Mouse (Mus musculus) CD4-positive helper T cell, adult 2 months (primary cell): ENCODE measurements around the gene Plekhb1.

Experiments used
- DNase-seq: peaks from one replicate; pipeline ENCODE4 v3.0.0-alpha.2; 2012; ENCODE audit warnings: low read depth, missing footprints, low spot score

The Plekhb1 gene

GRCm38 (mm10) chr7:100662231-100662630, at the start of gene Plekhb1:
TSS of gene Plekhb1 (minus strand) at chr7:100662414.
- DNase-seq = no peak

DNA sequence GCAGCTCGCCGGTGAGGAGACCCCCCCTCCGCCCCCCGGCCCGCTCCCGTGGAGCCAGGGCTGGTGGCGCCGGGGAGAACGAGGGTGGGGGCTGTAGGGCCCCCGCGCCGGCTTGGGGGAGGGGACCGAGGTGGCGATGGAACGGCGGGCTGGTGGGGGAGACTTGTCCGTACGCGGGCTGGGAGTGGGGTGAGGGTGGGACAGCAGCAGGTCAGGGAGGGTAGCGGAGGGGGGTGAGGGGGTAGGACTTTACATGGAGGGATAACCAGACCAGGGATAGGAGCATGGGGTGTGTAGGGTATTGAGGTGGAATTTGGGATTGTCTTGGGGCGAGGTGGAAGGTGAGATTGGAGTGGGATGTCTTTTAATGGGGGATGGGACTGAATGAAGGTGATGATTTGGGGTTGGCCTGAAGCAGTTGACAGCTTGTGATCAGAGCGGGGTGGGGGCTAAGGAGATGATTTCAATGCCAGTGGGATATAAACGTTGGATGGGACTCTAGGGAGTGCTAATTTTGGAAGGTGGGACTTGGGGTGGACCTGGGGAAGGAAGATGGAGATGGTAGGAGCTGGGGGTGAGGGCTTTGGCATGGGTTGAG, 44.8 kb upstream of the Plekhb1 start:
- DNase-seq = no peak

GRCm38 (mm10) chr7:100706143-100706841, 44.1 kb upstream of the Plekhb1 start, which contains the start of gene Fam168a:
TSS of gene Fam168a (plus strand) at chr7:100706635.
- DNase-seq = peak; percentile 93

- DNase-seq = peak; percentile 81
These were observed 37.9 kb upstream of the Plekhb1 start for GRCm38 (mm10) chr7:100699771-100700770.

- peak; percentile 64 for DNase-seq
These were observed 31.0 kb upstream of the Plekhb1 start for GRCm38 (mm10) chr7:100693199-100693598.

GRCm38 (mm10) chr7:100688471-100688870, 26.3 kb upstream of the Plekhb1 start:
- no peak for DNase-seq

DNA sequence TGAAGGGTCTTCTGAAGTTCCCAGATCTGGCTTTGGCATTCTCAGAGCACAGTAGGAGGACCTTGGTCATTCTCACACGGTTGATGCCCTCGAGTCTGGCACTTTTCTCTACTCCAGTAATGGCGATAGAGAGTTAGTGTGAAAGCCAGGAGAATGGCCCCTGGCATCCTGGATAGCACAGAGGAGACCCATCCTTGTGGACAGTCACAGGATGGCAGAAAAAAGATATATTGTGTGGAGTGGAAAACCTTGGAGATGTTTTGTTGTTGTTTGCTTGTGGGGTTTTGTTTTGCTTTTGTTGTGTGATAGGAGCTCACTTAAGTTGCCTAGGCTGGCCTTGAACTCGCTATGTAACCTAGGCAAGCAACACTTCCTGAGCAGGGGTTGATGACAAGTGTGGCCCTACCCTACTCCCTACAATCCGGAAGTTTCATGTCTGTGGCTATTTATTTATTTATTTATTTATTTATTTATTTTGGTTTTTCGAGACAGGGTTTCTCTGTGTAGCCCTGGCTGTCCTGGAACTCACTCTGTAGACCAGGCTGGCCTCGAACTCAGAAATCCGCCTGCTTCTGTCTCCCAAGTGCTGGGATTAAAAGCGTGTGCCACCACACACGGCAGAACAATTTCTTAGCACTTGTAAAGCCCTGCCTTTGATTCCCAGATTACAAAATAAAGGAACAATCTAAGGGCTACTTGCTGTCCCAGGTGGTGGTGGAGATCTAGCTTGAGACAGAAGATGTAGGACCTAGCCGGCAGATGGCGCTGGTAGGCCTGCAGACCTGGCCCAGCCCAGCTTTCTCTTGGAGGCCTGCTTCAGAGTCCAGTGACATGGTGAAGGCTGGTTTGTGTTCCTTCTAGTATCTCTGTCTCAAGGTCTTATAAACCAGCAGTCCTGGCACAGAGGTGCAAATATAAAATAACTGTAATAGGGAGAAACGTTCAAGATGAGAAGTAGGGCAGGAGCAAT, 23.1 kb upstream of the Plekhb1 start:
- peak; percentile 70 for DNase-seq

DNA sequence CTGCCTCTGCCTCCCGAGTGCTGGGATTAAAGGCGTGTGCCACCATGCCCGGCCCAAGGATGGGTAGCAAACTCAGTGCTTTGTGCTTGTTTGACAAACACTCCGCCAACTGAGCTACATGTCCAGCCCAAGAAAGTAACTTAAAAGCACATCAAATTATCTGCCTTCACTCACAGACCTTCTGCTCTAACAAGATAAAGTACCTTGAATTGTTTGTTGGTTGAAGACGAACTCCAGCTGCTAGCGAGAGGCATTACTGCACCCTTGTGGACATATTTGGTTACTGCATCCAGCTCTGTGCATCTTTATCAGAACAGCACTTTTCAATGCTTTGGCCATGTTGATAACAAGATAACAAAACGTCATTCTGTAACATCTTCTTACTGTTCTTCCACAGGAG, 22.3 kb upstream of the Plekhb1 start:
- peak; percentile 62 for DNase-seq

DNA sequence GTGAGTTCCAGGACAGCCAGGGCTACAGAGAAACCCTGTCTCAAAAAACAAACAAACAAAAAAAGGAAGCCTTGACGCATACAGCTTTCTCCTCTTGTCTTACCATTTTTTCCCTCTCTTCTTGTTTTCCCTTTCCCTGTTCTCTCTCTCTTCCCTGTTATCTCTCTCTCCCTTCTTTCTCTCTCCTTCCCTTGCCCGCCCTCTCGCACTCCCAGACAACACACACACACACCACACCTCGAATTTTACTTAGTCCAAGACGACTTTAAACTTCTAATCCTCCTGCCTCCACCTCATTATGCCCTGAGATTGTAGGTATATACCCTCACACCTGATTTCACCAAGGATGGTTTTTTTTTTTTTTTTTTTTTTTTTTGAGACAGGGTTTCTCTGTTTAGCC, 21.9 kb upstream of the Plekhb1 start:
- DNase-seq = no peak

GRCm38 (mm10) chr7:100683241-100683640, 21.0 kb upstream of the Plekhb1 start:
- DNase-seq = no peak

- DNase-seq = no peak
These were observed 18.9 kb upstream of the Plekhb1 start for GRCm38 (mm10) chr7:100681132-100681531.

DNA sequence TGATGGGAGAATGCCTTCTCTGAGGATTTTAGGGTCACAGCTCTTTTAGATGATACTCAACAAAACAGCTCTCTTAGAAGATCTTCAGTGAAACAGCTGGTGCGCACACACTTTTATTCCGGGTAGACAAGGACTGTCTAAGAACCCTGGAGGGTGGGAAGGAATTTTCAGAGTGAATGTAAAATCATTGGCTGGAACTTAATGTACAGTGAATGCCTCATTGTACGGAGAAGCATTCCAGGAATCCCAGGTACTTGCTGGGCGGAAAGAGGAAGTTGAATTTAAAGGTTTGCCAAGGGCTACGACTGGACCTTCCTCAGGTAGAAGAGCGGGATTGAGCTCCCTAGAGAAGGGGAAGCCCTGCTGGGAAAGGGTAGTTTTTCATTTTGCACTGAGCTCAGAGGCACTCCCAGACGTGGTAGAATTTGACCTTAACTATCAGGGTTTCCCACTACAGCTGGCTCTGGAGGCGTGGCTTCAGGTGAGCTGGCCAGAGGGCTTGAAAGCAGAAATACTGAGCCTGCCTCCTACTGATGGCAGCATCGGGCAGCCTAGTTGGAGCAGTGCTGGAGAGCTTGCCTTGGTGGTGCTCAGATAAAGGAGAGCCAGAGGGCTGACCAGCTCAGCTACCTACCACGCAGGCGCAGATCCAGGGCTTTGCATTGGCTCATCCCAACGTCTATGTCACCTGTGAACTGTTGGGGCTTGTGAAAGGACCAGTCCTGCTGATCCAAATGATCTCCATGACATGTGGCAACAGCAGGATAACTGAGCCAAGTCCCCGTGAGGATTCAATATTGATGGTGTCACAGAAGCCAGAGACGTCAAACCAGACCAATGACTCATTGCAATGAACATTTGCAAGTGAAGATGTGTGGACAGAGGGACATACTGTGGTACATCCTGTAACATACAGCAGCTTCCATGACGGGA, 17.0 kb upstream of the Plekhb1 start:
- DNase-seq = no peak

DNA sequence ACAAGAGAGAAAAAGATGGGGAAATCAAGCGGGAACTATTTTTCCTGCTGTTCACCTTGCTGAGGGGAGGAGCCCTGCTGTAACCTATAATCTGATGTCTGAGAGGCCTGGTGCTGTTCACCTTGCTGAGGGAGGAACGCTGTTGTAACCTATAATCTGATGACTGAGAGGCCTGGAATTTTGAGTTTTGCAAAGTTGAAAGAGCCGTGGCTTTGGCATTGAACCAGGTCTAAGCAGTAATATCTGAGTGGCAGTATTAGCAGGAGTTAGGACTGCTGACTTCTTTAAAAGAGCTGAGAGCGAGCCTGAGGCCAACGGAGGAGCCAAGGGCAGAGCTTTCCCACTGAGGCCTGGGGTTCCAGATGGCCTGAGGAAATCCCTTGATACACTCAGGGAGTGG, 15.8 kb upstream of the Plekhb1 start:
- DNase-seq = no peak

- no peak for DNase-seq
These were observed 12.7 kb upstream of the Plekhb1 start for GRCm38 (mm10) chr7:100674941-100675340.

DNA sequence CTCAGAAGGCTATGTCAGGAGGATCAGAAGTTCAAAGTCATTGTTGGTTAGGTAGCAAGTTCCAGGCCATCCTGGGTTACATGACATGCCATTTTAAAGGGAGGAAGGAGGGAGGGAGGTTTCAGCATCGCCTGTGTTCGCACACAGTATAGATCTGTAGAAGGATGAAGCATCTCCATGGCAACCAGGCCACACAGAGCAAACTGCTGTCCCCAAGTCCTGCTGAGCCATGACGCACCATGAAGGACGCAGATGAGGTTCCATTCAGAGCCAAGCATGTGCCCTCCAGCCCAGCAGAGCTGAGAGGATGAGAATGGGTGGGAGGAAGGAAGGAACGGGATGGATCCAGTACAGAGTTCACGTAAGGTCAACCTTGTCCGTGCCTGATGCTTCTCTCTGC, 11.2 kb upstream of the Plekhb1 start:
- no peak for DNase-seq

GRCm38 (mm10) chr7:100670646-100671045, 8.4 kb upstream of the Plekhb1 start:
- DNase-seq = no peak

DNA sequence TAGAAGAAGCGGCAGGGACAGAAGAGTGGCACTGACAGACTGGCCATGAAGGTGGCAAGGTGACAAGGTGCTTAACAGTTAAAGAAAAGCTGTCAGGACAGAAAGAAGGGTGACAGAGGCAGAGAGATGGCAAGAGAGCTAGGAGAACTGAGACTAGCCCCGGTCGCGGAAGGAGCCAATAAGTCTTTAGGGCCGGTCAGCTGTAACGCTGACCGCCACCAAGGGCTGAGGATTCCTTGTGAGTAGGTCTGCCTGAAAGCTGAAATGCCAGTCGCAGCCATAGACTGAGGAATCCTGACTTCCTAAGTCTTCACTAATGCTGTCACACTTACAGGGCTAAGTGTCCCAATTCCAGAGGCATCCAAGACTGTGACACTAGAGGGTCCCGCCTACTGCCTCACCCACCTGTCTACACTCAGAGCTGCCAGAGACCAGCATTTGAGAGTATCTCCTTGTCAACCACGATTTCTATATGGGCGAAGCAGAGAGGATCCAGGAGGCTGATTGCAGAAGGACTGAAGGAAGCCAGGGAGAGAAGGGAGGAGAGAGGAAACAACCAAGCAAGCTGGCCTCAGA, 1.6 kb upstream of the Plekhb1 start:
- DNase-seq = no peak

GRCm38 (mm10) chr7:100663190-100663589, 976 bp upstream of the Plekhb1 start:
- DNase-seq = peak; percentile 79

DNA sequence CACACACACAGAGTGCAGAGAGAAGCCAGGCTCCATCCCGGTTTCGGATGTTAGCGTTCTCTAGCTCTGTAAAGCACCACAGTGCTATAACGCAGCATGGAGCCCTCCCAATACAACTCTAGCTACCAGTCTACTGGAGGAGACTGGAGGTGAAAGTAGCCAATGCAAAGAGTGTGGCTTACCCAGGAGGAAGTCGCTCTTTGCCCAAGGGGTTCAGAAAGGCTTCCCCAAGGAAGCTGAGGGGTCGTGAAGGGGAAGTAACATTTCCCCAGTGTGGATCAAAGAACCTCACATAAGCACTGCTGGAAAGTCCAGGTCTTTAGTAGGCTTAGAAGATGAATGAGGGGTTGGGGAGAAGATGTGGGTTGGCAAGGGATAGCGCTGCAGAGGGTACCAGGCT, 950 bp downstream of the Plekhb1 start:
- DNase-seq = no peak
